Mouse (Mus musculus) kidney, adult 2 months (tissue): ENCODE data around the gene Prss37. TPM values are rescaled to one million over a fixed set of nuclear protein-coding genes. Genes with fewer than 3 reads are reported as not detected.

ENCODE experiments used
- DNase-seq: peaks from one replicate; pipeline ENCODE4 v3.0.0; 2021
- H3K27ac ChIP-seq: fragments of 200-500 bp; 2 replicates; pipeline ENCODE4 v1.5.1; 2012; ENCODE audit warnings: low read depth, low read length, control low read depth, inconsistent platforms; ENCODE audit not compliant: insufficient read depth
- H3K27me3 ChIP-seq: fragments of 200-500 bp; replicated peaks from 2 replicates; pipeline ENCODE4 v1.6.1; 2012; ENCODE audit warnings: mild to moderate bottlenecking, moderate library complexity, low read length, inconsistent platforms; ENCODE audit not compliant: control insufficient read depth, insufficient read depth
- H3K36me3 ChIP-seq: fragments of 200-500 bp; 2 replicates; pipeline ENCODE4 v1.6.1; 2012; ENCODE audit warnings: mild to moderate bottlenecking, moderate library complexity, low read length, inconsistent platforms; ENCODE audit not compliant: control insufficient read depth, insufficient read depth
- H3K4me1 ChIP-seq: fragments of 200-500 bp; 2 replicates; pipeline ENCODE4 v1.6.1; 2011; ENCODE audit warnings: low read length; ENCODE audit not compliant: control insufficient read depth, insufficient read depth
- H3K4me3 ChIP-seq: fragments of 200-500 bp; 2 replicates; pipeline ENCODE4 v1.5.1; 2011; ENCODE audit warnings: mild to moderate bottlenecking, low read depth, low read length, control low read depth; ENCODE audit not compliant: insufficient read depth
- CTCF ChIP-seq: fragments of 200-500 bp; conservative IDR thresholded peaks from 2 replicates; pipeline ENCODE4 v1.5.1; 2011; ENCODE audit warnings: low read depth, mild to moderate bottlenecking, control low read depth, low read length, moderate library complexity, mixed read lengths; ENCODE audit not compliant: insufficient read depth, insufficient read length
- POLR2A ChIP-seq: fragments of 200-500 bp; IDR thresholded peaks from one replicate; pipeline ENCODE4 v1.6.1; 2011; ENCODE audit warnings: low read depth, low read length, control low read depth
- WGBS: fragments of 180-500 bp; shearing (Covaris S2); methylation state at CpG from one replicate; pipeline ENCODE4 v1.1.7; 2018; 5-methylcytosine and 5-hydroxymethylcytosine counted together
- polyA plus RNA-seq: library from polyadenylated mRNA; depleted of rRNA; stranded (reverse); fragments of >200 nt; gene quantifications from 2 replicates; pipeline ENCODE4 v1.2.3, GENCODE M21; 2012; rRNA removed

The Prss37 gene
- 0.13 TPM in 1 of 2 replicates, not detected in the other for polyA plus RNA-seq

- no peak within 1 kb of the TSS for H3K27ac ChIP-seq
- WGBS, result 46% methylated on average over 1 of the region's 1 CpGs
- no peak within 1 kb of the TSS for H3K4me3 ChIP-seq
- H3K4me1 ChIP-seq, result no peaks in the 10 kb centered on the region
- H3K27me3 ChIP-seq, result no peaks in the 10 kb centered on the region
- no peaks in the 10 kb centered on the region for H3K36me3 ChIP-seq
- no peak for TF ChIP-seq CTCF
- TF ChIP-seq POLR2A, result no peak
- no peak for DNase-seq
Observed at GRCm38 (mm10) chr6:40519408-40519807, at the start of gene Prss37. TSS of gene Prss37 (minus strand) at chr6:40519508.

GRCm38 (mm10) chr6:40554950-40555349 lies 35.6 kb upstream of the Prss37 start, which contains the start of gene Olfr461:
TSS of gene Olfr461 (minus strand) at chr6:40555050.
- Histone ChIP-seq H3K4me1 (no peaks in the 10 kb centered on the region), H3K4me3 (no peak within 1 kb of the TSS), H3K36me3 (no peaks in the 10 kb centered on the region), H3K27ac (no peak within 1 kb of the TSS), H3K27me3 (no peaks in the 10 kb centered on the region)
- TF ChIP-seq POLR2A, result no peak
- no peak for TF ChIP-seq CTCF
- DNase-seq, result no peak
- WGBS, result 72% methylated on average over 2 of the region's 2 CpGs

DNA sequence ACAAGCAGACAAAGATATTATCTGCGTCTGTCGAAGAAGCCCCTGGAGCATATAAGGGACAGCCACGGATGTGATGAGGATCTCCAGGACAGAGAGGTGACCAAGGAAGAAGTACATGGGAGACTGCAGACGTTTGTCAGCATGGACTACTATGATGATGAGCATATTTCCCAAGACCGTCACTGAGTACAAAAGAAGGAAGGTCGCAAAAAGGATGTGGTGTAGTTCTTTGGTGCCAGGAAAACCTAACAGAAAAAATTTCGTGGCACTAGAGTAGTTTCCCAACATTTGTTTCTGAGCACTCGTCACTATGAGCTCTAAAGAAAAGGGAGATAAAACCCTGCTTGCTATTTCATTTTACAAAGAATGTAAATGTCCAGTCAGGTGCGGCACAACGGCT lies 25.4 kb upstream of the Prss37 start:
- Histone ChIP-seq H3K4me3 (no peak overlapping the region), H3K27me3 (no peaks in the 10 kb centered on the region), H3K4me1 (no peaks in the 10 kb centered on the region), H3K36me3 (no peaks in the 10 kb centered on the region), H3K27ac (no peak overlapping the region)
- no peak for DNase-seq
- no peak for TF ChIP-seq CTCF
- no peak for TF ChIP-seq POLR2A
- 79% methylated on average over 10 of the region's 10 CpGs for WGBS

DNA sequence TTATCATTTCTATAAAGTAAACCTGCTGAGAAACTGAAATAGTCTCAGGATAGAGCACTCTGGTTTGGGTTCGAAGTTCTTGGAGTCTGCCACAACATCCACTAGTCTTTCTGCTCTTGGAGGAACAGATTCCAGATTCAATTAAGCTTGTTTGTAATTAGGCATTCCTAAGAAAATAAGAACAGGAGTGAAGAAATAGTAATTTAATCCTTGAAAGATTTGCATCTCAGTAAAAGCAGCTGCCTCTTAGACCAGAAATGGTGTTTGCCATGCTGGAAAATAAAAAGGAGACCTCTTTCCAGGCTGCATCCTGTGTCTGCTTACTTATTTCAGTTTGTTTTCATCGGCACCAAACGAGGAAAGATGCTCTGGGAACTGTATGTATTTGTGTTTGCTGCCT lies 26.1 kb downstream of the Prss37 start, which contains the start of gene Tas2r108:
Tas2r108 (plus strand) TSS at position 301 of the 400 bp plus-strand sequence.
- Histone ChIP-seq H3K27ac (no peak within 1 kb of the TSS), H3K27me3 (no peaks in the 10 kb centered on the region), H3K4me3 (no peak within 1 kb of the TSS), H3K4me1 (no peaks in the 10 kb centered on the region), H3K36me3 (no peaks in the 10 kb centered on the region)
- WGBS, result 91% methylated on average over 3 of the region's 3 CpGs
- no peak for DNase-seq
- TF ChIP-seq CTCF (no peak), POLR2A (no peak)

GRCm38 (mm10) chr6:40490933-40491332 lies 28.4 kb downstream of the Prss37 start, which contains the start of gene Tas2r137:
TSS of gene Tas2r137 (plus strand) at chr6:40491233.
- TF ChIP-seq POLR2A, result no peak
- no peak for TF ChIP-seq CTCF
- H3K36me3 ChIP-seq, result no peaks in the 10 kb centered on the region
- no peaks in the 10 kb centered on the region for H3K27me3 ChIP-seq
- H3K4me3 ChIP-seq, result no peak within 1 kb of the TSS
- H3K27ac ChIP-seq, result no peak within 1 kb of the TSS
- no peaks in the 10 kb centered on the region for H3K4me1 ChIP-seq
- no peak for DNase-seq

DNA sequence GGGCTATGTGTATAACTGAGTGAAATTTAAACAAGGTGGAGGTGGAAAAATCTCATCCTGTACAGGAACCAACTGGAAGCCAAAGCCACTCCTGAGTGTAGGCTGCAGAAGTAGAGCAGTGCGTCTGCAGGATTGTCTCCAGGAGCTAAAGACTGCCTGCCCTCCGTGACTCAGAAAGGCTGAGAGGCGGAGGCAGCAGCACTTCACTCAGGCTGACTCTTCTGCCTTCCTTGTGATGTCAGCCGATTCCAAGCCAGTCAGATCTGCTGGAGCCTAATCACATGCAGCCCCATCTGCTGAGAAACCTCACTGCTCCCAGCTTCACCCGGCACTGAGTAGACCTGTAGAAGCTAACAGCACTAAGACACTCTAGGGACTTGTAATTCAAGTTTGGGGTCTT lies 37.0 kb downstream of the Prss37 start:
- no peaks in the 10 kb centered on the region for H3K4me1 ChIP-seq
- WGBS, result 97% methylated on average over 5 of the region's 5 CpGs
- H3K4me3 ChIP-seq, result no peak overlapping the region
- no peak overlapping the region for H3K27ac ChIP-seq
- peaks cover 9% of the 10 kb centered on the region for H3K36me3 ChIP-seq
- TF ChIP-seq POLR2A, result no peak
- no peak for TF ChIP-seq CTCF
- no peak for DNase-seq
- H3K27me3 ChIP-seq, result no peaks in the 10 kb centered on the region

- DNase-seq, result no peak
- Histone ChIP-seq H3K36me3 (peaks cover 18% of the 10 kb centered on the region), H3K27me3 (no peaks in the 10 kb centered on the region), H3K4me1 (no peaks in the 10 kb centered on the region), H3K27ac (no peak overlapping the region), H3K4me3 (no peak overlapping the region)
- WGBS, result 88% methylated on average over 1 of the region's 1 CpGs
- no peak for TF ChIP-seq CTCF
- no peak for TF ChIP-seq POLR2A
Observed at GRCm38 (mm10) chr6:40479705-40480104, 39.6 kb downstream of the Prss37 start.
